Mouse (Mus musculus) midbrain, postnatal 0 days (tissue): ENCODE results near the gene Rad9a. TPM values are rescaled to one million over a fixed set of nuclear protein-coding genes. Genes with fewer than 3 reads are reported as not detected.
A peak's percentile ranks its signal among the peaks of the same experiment; 100 is the strongest.
"Not testable (repeated sequence)": the region's sequence is repeated elsewhere in the genome, so short reads cannot be mapped to it uniquely, and the experiment has no call there.

ENCODE experiments used
- ATAC-seq: fragments of 200-750 bp; cut with Nextera tagmentation; 2 replicates; pipeline ENCODE4 v1.8.0; 2017; ENCODE audit warnings: moderate number of reproducible peaks, mild to moderate bottlenecking, moderate TSS enrichment, moderate library complexity; ENCODE audit not compliant: low FRiP score
- DNase-seq: peaks from one replicate; pipeline ENCODE4 v3.0.0-alpha.2; 2015; ENCODE audit warnings: low spot score
- H3K27ac ChIP-seq: fragments of 300-500 bp; sonication (generic); 2 replicates; pipeline ENCODE4 v1.5.1; 2014; ENCODE audit warnings: low read depth, mild to moderate bottlenecking, low read length, mixed read lengths
- H3K27me3 ChIP-seq: fragments of 300-500 bp; sonication (generic); 2 replicates; pipeline ENCODE4 v1.6.1; 2014; ENCODE audit warnings: low read length, control low read depth, mixed read lengths; ENCODE audit not compliant: insufficient read depth
- H3K36me3 ChIP-seq: fragments of 300-500 bp; sonication (generic); 2 replicates; pipeline ENCODE4 v1.6.1; 2014; ENCODE audit warnings: low read length, control low read depth, mixed read lengths; ENCODE audit not compliant: insufficient read depth
- H3K4me1 ChIP-seq: fragments of 300-500 bp; sonication (generic); 2 replicates; pipeline ENCODE4 v1.6.1; 2014; ENCODE audit warnings: mild to moderate bottlenecking, control low read depth, antibody characterized with exemption, low read length, mixed read lengths; ENCODE audit not compliant: insufficient read depth
- H3K4me2 ChIP-seq: fragments of 300-500 bp; sonication (generic); 2 replicates; pipeline ENCODE4 v1.6.1; 2014; ENCODE audit warnings: low read depth, mild to moderate bottlenecking, low read length, mixed read lengths; ENCODE audit not compliant: poor library complexity, severe bottlenecking
- H3K4me3 ChIP-seq: fragments of 300-500 bp; sonication (generic); 2 replicates; pipeline ENCODE4 v1.5.1; 2014; ENCODE audit warnings: low read depth, mild to moderate bottlenecking, low read length, moderate library complexity
- H3K9ac ChIP-seq: fragments of 300-500 bp; sonication (generic); replicated peaks from 2 replicates; pipeline ENCODE4 v1.6.1; 2014; ENCODE audit warnings: mild to moderate bottlenecking, low read length, moderate library complexity, mixed read lengths; ENCODE audit not compliant: poor library complexity, severe bottlenecking
- H3K9me3 ChIP-seq: fragments of 300-500 bp; sonication (generic); 2 replicates; pipeline ENCODE4 v1.6.1; 2016; ENCODE audit warnings: low read length, control low read depth
- CTCF ChIP-seq: IDR thresholded peaks from 2 replicates; pipeline ENCODE4 v1.5.1; 2016; ENCODE audit warnings: antibody characterized with exemption, mild to moderate bottlenecking
- WGBS: fragments of 180-500 bp; shearing (Covaris S2); extraction: QIAGEN DNeasy Blood & Tissue Kit; methylation state at CpG from one replicate; pipeline ENCODE4 v1.1.7; 2014; 5-methylcytosine and 5-hydroxymethylcytosine counted together
- polyA plus RNA-seq: library from polyadenylated mRNA; unstranded; fragments of >200 nt; fragmentation: Nextera tagmentation; extraction: Ambion mirVana; gene quantifications from 2 replicates; pipeline ENCODE4 v1.2.1, GENCODE M21; 2015
- total RNA-seq: library from RNA; depleted of rRNA; stranded (reverse); fragments of >200 nt; gene quantifications from 2 replicates; pipeline ENCODE4 v1.2.3, GENCODE M21; 2014; rRNA removed

Rad9a gene
- total RNA-seq: 18.0 and 22.8 TPM in 2 replicates
- polyA plus RNA-seq: 14.7 and 17.0 TPM in 2 replicates

GRCm38 (mm10) chr19:4201291-4201909 lies at the start of gene Rad9a:
Rad9a (minus strand) TSS chr19:4201662.
- Histone ChIP-seq H3K9me3 (no peaks in the 10 kb centered on the region), H3K9ac (peak within 1 kb of the TSS; percentile 62), H3K4me3 (peak within 1 kb of the TSS; percentile 47), H3K4me2 (peak within 1 kb of the TSS; percentile 91), H3K36me3 (peaks cover 17% of the 10 kb centered on the region), H3K4me1 (peaks cover 10% of the 10 kb centered on the region), H3K27me3 (peaks cover 4% of the 10 kb centered on the region; the same call in 1 of the 2 replicates), H3K27ac (peak within 1 kb of the TSS; percentile 51)
- ATAC-seq: peak; percentile 82
- peak; percentile 98 for DNase-seq
- TF ChIP-seq CTCF: peak; percentile 3; the same call in 1 of the 2 replicates
- WGBS: under 1% methylated on average over 34 of the region's 34 CpGs

GRCm38 (mm10) chr19:4248683-4249082 lies 47.2 kb upstream of the Rad9a start:
- not testable (repeated sequence) for H3K4me2 ChIP-seq

DNA sequence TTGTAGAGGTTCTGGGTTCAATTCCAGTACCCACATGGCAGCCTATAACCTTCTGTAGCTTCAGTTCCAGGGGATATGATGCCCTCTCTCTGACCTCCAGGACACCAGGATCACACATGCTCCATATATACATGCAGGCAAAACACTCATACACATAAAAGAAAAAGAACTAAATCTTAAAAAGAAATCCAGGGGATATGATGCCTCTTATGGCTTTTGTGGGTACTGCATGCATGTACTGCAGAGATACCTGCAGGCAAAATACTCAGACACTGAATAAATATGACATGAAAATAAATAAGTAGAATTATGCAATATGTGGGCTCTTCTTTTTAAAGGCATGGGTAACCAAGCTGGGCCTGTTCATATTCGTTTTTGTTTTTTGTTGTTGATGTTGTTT lies 45.5 kb upstream of the Rad9a start:
- DNase-seq (peak; percentile 17), ATAC-seq (no peak)
- Histone ChIP-seq H3K27ac (no peak overlapping the region), H3K4me3 (no peak overlapping the region), H3K4me2 (no peak overlapping the region), H3K27me3 (no peaks in the 10 kb centered on the region), H3K9ac (no peak overlapping the region), H3K36me3 (no peaks in the 10 kb centered on the region), H3K9me3 (no peaks in the 10 kb centered on the region), H3K4me1 (no peaks in the 10 kb centered on the region)
- WGBS: 62% methylated on average over 1 of the region's 1 CpGs
- TF ChIP-seq CTCF: peak; percentile 62

More at GRCm38 (mm10) chr19:4248683-4249082, 47.2 kb upstream of the Rad9a start:
- not testable (repeated sequence) for DNase-seq, H3K27me3 ChIP-seq, H3K9ac ChIP-seq, H3K27ac ChIP-seq, H3K4me1 ChIP-seq, H3K36me3 ChIP-seq, H3K4me3 ChIP-seq, ATAC-seq, H3K9me3 ChIP-seq
- WGBS: 82% methylated on average over 1 of the region's 1 CpGs

DNA sequence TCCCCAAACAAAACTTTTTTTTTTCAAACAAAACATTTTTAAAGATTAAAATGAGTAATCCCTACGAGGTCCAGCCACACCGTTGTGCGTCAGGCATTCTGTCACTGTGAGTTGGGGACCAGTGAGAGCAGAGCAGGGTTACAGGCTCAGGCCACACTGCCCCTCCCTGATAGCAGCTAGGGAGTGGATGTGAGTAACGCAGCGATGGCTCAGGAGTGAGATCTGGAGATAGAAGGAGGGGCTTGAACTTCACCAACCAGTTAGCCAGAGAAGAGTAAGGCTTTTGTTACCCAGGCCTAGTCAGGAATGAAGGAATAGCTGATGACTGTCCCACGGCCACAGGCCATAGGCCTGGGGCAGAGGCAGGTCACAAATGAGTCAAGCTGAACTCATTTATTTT lies 43.3 kb upstream of the Rad9a start:
- Histone ChIP-seq H3K4me2 (no peak overlapping the region), H3K4me3 (no peak overlapping the region), H3K4me1 (no peaks in the 10 kb centered on the region), H3K27me3 (no peaks in the 10 kb centered on the region), H3K9ac (no peak overlapping the region), H3K36me3 (no peaks in the 10 kb centered on the region), H3K27ac (no peak overlapping the region), H3K9me3 (no peaks in the 10 kb centered on the region)
- ATAC-seq (no peak), DNase-seq (no peak)
- TF ChIP-seq CTCF: no peak
- 79% methylated on average over 6 of the region's 6 CpGs for WGBS

- H3K27ac ChIP-seq: no peak overlapping the region
- no peak for ATAC-seq
- no peak overlapping the region for H3K4me2 ChIP-seq
- no peaks in the 10 kb centered on the region for H3K36me3 ChIP-seq
- no peaks in the 10 kb centered on the region for H3K27me3 ChIP-seq
- no peak overlapping the region for H3K4me3 ChIP-seq
- no peak for DNase-seq
- peak; percentile 30; the same call in 1 of the 2 replicates for TF ChIP-seq CTCF
- H3K9ac ChIP-seq: no peak overlapping the region
- no peaks in the 10 kb centered on the region for H3K4me1 ChIP-seq
- H3K9me3 ChIP-seq: no peaks in the 10 kb centered on the region
- WGBS: 70% methylated on average over 3 of the region's 3 CpGs
These were observed 41.0 kb upstream of the Rad9a start for GRCm38 (mm10) chr19:4242416-4242815.

GRCm38 (mm10) chr19:4240247-4240668 lies 38.8 kb upstream of the Rad9a start:
- H3K9ac ChIP-seq: no peak overlapping the region
- H3K9me3 ChIP-seq: no peaks in the 10 kb centered on the region
- no peaks in the 10 kb centered on the region for H3K36me3 ChIP-seq
- H3K4me2 ChIP-seq: no peak overlapping the region
- DNase-seq (no peak), ATAC-seq (no peak)
- H3K4me3 ChIP-seq: no peak overlapping the region
- H3K27ac ChIP-seq: no peak overlapping the region
- 79% methylated on average over 8 of the region's 8 CpGs for WGBS
- TF ChIP-seq CTCF: no peak
- H3K27me3 ChIP-seq: no peaks in the 10 kb centered on the region
- no peaks in the 10 kb centered on the region for H3K4me1 ChIP-seq
